Mouse (Mus musculus) adrenal gland, postnatal 14 days (tissue): Measurements from ENCODE around the gene Rrnad1. TPM values are rescaled to one million over a fixed set of nuclear protein-coding genes. Genes with fewer than 3 reads are reported as not detected.

Experiments
- DNase-seq: peaks from one replicate; pipeline ENCODE4 v3.0.0; 2021; ENCODE audit warnings: mixed read lengths
- total RNA-seq: library from RNA; stranded (reverse); gene quantifications from 2 replicates; pipeline ENCODE4 v1.2.3, GENCODE M21; 2021

The Rrnad1 gene
- total RNA-seq, 1 experiment from 2014 or later: 13.9 TPM

DNA sequence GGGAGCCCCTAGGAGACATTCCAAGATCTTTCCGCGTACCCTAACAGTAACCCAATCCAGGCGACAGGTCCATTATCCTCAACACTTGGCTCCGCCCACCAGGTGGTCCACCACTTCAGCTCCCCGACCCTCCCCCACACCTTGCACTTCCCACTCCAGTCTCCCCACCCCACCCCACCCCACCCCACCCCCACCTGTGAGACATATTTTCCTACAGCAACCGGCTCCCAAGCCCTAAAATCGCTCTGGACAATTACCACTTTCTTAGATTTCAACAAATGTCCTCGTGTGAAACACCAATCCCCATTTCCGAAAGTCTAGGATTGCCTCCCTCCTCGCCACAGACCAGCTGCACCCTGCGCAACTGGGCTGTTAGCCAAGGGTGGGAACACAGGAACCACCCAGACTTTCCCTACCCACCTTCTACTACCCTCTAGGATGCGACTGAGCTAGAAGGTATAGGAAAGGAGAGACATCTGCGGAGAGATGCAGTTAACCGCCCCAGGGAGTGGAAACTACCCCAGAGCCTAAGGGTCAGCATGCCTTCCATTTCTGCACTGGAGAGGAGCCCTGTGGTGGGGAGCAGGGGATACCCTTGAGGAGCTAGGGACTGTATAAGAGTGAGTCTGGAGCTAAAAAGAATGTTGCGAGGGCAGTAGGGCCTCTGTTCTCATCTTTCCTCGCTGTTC is 18.9 kb upstream of the Rrnad1 start:
- DNase-seq: no peak

DNA sequence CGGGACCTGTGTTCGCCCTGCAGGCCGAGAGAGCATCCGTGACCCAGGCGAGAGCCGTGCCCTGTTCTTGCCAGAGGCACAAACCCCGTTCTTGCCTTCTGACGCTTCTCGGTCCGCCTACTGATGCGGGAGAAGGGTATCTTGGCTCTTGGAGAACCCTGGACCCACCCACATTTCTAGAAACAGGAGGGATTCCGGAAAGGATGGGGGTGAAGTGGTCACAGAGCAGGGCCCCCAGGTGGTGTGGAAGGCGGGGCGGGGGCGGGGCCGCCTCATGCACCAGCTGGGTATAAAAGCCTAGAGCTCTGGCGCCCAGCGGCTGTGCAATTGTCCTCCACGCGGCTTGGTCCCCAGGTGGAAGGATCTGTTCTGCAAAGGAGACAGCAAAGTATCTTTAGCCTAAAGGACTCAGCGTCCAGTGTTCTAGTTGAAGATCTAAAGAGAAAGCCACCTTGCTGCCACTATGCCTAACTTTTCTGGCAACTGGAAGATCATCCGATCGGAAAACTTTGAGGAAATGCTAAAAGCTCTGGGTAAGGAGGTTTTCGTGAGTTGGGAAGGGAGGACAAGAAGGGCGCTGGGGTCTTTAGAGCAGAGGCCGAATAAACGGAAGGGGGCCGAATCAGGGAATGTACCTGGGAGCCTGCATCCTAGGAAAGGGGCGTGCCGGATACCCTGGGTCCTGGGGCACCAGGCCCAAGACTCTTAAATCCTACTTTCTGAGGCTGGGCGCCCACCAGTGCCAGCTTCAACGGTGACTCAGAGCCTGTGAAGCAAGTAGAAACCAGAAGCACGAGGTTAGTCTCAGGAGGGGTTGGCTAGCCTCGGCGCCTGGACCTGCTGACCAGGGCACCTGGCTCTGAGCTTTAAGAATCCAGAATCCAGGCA is 18.1 kb upstream of the Rrnad1 start, which contains the start of gene Crabp2:
Gene Crabp2, plus strand, starts transcription at position 289 of the 888 bp plus-strand sequence.
- no peak for DNase-seq

DNA sequence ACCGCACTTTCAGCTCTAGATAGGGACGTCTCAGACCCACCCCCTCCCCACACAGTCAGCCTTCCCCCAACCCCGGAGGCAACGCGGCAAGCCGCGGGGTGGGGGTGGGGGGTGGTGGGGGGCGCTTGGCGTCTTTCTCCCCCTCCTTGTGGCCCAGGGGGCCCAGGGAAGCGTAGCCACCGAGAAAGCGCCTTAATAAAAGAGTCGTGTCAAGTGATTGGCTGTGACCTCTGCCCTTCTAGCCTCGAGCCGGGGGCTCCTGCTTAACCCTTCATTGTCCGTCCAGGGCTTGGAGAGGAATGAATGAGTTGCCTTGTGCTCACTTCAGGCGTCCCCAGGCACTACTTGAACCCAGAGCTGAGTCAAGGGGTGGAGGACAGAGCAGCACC is 17.3 kb upstream of the Rrnad1 start:
- no peak for DNase-seq

DNA sequence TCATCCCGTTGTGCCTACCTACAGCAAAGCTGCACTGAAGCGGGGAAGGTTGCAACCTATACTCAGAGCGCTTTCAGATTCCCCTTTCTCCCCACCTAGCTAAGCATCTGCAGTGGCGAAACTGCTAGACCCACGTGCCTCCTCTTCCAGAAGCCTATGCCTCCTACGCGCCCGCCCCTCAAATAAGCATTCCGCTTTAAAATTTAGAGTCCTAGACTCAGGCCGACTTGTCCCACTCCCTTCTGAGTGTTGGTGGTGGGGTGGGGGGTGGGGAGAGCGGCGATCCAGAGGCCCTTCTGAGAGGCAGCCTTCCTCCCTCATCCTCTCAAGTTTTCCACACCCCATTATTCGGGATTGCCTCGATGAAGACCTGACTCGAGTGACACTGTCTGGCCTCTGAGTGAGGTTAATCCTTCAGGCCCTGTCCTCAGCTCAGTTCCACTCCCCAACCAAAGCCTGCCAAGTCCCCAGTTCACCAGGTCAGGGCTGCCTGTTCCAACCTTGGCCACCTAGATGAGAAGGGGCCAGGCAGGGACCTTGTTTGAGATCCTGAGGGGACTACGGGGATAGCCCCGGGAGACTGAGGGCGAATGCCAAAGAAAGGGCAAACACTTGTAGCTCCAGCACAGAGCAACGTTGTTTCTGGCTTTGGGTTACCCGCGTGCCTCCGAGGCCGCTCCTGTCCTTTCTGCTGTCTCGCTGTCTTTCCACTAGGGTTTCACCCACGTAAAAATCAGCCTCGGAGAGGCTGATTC is 16.7 kb upstream of the Rrnad1 start:
- no peak for DNase-seq

DNA sequence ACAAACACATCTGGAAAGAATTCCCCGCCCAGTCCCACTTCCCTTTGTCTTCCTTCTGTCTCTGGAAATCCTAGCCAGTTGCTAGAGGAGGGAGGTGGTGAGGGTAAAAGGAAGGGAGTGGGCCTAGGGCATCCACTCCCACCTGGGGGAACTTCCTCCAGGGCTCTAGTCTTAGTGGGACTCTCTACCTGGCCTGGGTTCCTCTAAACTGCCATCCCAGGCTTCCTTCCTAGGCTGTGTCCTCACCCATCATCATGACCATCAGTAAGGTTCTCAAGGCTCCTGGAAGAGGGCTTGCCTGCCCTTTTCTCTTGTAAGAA is 16.0 kb upstream of the Rrnad1 start:
- DNase-seq: no peak

DNA sequence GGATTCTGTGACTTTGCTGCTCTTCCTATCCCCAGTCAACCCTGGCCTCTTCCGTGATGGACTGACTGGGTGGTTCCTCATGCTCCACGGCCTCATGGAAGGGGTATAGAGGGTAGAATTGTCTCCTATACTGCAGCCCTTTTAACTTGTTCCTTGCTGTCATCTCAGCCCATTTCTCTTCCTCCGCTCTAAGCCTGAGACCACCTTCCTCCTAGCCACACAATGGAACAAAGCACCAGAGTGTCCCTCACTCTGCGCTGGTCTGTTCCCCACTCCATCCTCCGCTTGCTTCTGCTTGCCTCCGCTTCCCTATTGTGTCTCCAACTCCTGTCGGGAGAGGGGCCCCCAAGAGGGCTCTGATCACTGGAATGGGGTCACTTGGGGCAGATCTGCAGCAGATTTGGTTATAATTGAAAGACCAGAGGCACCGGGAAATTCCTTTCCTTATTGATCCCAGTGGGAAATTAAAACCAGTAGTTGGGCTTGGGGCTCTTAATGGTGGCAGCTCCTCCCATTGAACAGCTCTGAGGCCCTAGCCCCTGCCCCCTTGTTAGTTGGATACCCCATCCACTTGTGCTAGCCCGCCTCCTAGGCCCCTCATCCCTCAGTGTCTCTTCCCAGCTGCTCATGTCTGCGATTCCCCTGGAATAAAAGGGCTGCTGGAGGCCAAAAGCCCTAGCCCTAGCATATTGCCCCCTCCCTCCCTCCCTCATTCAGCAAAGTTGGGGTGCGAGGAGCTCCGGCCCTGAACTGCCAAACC is 15.4 kb upstream of the Rrnad1 start:
- no peak for DNase-seq

DNA sequence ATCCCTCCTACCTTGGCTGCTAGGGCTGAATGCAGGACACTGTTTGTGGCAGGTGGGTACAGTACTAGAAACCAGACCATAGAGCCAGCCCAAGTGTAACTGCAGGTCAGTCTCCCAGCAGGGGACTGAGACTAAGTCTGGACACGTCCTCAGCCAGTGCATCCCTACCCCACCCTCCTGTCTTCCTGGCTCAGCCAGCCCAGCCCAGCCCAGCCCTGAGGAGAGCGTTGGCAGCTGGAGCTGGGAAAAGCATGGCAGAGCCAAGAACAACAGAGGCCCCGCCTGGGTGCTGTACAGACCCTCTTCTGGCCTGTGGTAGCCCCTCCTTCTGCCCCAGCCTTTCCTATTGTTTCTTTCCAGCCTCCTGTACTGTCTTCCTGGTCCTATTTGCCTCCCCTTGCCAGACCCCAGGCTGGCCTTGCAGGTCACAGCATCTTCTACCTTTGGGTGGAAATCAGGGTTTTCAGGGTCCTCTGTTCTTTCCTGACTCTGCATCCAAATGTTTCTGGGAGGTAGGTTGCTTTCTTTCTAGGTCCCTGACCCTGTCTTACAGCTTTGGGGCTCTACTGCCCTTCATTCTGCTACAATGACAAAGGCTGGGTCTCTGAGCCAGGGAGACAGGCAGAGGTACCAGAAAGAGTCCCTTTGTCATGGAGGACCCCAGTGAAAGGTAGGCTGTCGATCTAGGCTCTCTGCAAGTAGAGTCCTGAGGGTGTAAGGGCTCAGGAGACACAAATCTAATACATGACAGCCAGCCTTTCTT is 14.5 kb upstream of the Rrnad1 start:
- no peak for DNase-seq

DNA sequence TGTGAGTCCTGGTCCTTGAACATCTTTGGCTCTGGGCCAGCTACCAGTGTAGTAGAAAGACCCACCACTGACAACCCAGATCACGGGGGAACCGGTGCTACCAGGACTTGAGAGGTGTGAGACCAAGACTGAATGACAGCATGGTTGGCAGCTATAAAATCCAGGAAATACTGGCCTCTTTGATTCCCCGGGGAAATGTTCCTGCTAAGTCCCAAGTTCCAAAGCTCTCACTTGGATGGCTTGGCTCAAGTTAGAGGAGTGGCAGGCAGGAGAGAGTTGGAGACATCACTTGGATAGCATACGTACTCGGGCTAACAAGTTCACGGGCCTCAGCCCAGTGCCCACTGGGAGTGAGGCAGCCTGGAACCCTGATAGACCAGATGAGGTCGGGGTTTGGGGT is 13.1 kb upstream of the Rrnad1 start:
- no peak for DNase-seq

DNA sequence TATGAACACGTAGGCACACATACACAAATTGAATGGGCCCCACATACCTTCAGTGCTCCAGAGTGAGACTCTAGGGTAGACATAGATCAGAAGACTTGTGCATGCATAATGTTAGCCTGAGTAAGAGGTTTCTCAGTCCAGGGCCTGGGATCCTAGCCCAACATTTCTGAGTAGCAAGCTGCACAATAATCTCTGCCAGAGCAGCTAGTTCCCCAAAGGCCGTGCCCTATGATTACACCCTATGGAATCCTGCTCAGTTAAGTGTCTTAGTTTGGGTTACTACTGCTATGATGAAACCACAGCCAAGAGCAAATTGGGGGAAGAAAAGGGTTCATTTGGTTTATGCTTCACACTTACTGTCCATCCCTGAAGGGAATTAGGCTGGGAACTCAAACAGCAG is 12.0 kb upstream of the Rrnad1 start:
- no peak for DNase-seq

DNA sequence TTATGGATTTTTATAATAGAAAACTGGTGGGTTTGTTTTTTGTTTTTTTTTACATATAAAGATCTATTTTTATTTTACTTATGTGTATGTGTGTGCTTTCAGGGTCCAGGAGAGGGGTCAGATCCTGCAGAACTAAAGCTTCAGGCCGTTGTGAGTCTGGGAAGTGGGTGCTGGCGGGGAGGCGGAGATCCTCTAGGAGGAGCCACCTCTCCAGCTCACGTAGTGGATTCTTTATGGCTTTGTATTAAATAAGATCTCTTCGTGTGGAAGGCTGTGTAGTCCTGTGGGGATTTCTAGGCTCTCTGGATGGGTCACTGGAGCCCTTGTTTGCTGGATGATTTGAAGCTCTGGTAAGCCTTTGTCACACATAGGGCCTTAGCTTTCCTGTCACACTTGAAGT is 10.1 kb upstream of the Rrnad1 start:
- no peak for DNase-seq

DNA sequence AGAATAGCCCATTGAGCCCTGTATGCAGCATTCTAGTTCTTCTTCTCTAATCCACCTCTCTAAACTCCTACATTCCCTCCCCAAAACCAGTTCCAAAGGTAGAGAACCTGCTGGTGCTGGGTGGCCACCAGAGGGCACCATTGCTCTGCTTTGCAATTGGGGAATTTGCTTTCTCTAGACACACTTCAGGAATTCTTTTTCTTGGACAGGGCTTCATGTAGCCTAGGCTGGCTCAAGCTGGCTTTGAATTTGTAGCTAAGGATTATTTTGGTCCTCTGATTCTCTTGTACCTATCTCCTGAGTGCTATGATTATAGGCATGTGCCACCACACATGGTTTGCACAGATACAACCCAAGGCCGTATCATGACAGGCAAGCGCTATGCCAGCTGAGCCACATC is 5.3 kb upstream of the Rrnad1 start:
- DNase-seq: peak; percentile 90

DNA sequence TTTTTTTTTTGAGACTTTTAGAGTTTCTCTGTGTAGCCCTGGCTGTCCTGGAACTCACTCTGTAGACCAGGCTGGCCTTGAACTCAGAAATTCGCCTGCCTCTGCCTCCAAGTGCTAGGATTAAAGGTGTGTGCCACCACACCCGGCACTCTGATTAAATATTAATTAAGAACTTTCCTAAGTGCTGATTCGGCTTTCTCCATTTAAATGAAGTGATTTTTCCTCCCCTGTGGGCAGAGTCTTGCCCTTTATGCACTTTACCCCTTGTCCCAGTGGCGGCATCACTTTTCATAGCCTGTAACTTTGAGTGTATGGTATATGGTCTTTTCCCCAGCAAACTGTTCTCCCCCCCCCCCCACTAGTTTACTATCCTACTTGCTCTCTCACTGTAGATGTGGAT is 4.7 kb upstream of the Rrnad1 start:
- DNase-seq: no peak

DNA sequence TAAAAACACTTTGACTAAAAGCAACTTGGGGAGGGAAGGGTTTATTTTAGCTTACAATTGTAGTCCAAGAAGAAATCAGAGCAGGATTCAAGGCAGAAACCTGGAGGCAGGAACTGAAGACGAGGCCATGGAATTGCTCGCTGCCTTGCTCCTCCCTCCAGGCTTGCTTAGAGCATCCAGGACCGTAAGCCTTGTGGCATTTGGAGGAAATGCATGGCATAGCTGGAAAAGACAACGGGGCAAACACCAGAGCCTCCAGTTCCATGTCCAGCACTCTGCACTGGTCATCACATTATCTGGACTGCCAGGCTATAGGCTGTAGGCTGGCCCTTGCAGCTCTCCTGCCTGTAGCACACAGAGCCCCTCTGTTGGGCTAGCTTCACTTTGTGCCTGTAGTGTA is 4.0 kb upstream of the Rrnad1 start:
- no peak for DNase-seq

DNA sequence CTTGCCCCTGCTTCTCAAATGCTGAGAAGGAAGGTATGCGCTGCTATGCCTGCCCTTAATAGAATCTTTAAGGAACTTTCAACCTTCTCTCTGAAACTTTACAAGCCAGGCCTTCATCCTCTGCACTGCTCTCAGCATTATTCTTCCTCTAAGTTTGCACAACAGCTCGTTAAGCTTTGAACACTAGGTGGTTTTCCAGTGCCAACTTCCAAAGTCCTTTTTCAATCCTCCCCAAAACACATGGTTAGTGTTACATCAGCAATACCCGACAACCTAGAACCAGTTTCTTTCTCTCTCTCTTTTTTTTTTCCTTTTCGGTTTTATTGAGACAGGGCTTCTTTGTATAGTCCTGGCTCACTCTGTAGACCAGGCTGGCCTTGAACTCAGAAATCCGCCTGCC is 3.5 kb upstream of the Rrnad1 start:
- DNase-seq: no peak

DNA sequence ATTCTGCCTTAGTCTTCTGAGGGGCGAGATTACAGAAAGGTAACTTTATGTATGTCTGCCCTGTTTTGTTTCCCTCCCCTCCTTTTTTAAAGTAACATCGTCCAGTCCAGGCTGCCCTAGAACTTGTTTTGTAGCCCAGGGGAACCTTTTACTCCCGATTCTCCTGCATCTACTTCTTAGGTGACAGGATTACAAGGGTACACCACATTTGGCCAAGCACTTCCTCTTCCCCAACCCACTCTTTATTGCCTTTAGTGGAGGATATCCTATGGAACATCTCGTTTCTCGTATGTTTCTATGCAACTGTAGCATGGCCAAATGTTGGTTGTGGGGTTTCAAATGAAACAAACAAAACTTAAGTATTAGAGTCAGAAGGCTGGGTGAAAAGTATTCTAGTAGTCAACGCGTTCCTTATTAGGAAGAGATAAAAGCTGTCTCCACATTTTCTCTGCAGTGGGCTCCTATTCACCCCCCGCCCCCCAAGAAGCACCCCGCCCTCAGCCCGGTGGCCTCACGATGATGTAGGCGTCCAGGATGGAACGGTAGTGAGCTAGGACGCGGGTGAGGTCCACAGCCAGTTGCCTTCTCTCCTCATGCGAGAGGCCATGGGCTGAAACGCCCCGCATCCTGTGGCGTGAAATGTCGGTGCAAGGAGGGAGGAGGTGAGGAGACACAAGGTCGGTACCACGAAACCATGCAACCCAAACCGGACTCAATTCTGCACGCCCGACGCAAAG is 1.0 kb downstream of the Rrnad1 start:
- no peak for DNase-seq

DNA sequence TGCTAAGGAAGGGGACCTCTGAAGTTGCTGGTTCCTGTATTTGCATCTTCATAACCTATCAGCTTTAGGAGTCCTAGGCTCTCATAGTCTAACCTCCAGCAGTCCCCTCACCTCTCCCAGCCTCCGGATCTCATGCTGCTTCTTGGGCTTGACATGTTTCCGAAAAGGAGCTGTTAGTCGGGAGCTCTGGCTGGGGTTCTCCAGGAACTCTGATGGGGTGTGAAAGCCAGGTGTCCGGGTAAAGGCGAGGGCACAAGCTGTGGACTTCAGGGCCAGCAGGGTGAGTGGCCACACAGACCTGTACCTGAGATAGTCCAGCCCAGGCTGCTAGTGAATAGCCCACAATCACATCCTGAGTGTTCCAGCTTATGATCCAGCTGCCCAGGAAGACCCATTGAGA is 3.1 kb downstream of the Rrnad1 start:
- DNase-seq: no peak

DNA sequence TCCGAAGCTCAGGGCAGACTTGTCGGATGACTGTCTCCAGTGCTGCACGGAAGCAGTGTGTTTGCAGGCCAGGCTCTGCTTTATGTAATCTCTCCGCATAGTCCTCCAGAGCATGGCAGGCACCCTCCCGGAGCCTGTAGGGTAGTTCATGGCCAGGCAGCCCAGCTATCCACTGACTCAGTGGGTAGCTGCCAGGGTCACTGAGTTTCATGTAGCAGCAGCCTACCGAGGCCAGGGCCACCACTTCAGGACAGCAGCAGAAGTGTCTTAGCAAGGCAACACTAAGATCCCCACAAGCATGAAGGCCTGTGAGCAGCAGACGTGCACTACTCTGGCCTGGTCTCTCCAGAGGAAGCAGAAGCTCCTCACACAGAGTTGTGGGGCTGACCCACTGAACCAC is 5.5 kb downstream of the Rrnad1 start:
- peak; percentile 65 for DNase-seq

DNA sequence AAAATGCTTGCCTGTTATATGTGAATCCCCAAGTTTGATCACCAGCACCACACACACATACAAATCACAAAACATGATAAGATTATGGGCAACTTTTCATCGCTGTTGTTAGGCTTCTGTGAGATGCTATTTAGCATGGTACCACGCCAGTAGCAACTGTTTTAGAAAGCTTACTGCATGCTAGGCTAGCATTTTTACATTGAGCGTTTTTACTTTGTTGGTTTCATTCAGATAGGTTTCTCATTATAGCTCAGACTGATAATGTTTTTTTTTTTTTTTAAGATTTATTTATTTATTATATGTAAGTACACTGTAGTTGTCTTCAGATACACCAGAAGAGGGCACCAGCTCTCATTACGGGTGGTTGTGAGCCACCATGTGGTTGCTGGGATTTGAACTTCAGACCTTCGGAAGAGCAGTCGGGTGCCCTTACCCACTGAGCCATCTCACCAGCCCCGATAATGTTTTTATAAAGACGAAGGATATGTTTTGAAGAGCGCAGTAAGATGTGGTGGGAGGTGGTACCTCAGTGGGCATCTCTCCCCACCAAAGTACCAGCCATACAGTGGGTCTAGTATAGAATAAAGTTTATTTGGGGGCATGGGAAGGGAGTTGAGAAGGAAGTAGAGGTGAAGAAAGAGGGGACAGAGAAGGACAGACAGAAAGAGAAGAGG is 10.1 kb downstream of the Rrnad1 start:
- DNase-seq: no peak

DNA sequence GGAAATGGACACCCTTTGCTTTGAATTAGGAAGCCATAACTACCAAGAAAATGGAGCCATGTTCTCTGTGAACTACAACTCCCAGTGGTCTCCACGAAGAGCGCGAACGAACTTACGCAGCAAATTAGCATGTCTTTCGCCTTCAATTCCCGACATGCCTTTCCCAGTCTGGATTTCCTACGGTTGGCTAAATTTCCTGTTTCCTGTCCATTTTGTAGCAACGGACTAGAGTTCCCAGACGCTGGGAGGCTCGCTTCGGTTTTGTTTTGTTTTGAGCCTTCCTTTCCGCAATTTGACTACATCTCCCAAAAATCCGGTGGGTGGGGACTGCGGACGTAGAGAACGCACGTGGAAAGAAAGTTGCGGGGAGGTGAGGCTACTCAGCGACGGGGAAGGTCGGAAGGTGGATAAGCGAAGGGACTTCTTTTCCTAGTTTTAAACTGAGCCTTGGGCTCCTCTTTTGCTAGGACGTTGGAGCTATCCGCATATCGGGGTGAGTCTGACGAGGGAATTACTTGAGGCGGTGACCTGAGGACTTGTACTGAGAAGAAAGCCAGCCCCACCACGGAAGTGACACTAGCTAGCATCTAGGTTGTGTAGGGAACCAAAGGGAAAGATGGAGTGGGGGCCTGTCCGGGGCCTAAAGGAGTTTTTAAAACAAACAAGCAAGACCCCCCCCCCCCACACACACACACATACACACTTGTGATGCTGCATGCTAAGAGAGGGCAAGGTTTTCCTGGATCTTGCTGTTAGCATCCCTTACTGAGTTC is 11.0 kb downstream of the Rrnad1 start, which contains the start of gene Mrpl24:
Gene Mrpl24, plus strand, starts transcription at position 171 of the 773 bp plus-strand sequence.
- peak; percentile 86 for DNase-seq
